Mouse (Mus musculus): ENCODE data around the gene Actl10.

Gene Actl10

GRCm38 (mm10) chr2:154550937-154551336 lies 639 bp upstream of the Actl10 start:
- no peak for DNase-seq (ENCODE audit: low read depth, low spot score)

GRCm38 (mm10) chr2:154551927-154552326 lies 351 bp downstream of the Actl10 start:
- DNase-seq (ENCODE audit: low read depth, low spot score): no peak

- DNase-seq (ENCODE audit: low read depth, low spot score): no peak
Observed at GRCm38 (mm10) chr2:154552424-154552907, 890 bp downstream of the Actl10 start.

GRCm38 (mm10) chr2:154555235-154555634 lies 3.7 kb downstream of the Actl10 start:
- DNase-seq (ENCODE audit: low read depth, low spot score): no peak

- DNase-seq (ENCODE audit: low read depth, low spot score): no peak
Observed at GRCm38 (mm10) chr2:154557184-154557832, 5.7 kb downstream of the Actl10 start.

GRCm38 (mm10) chr2:154558264-154559039 lies 6.9 kb downstream of the Actl10 start, which contains the start of gene Necab3:
TSS of gene Necab3 (minus strand) at chr2:154558890.
- DNase-seq (ENCODE audit: low read depth, low spot score): no peak

- no peak for DNase-seq (ENCODE audit: low read depth, low spot score)
Observed at GRCm38 (mm10) chr2:154563612-154564170, 12.1 kb downstream of the Actl10 start.

GRCm38 (mm10) chr2:154565562-154565961 lies 14.0 kb downstream of the Actl10 start:
- no peak for DNase-seq (ENCODE audit: low read depth, low spot score)

- no peak for DNase-seq (ENCODE audit: low read depth, low spot score)
Observed at GRCm38 (mm10) chr2:154566641-154567040, 15.1 kb downstream of the Actl10 start.

- no peak for DNase-seq (ENCODE audit: low read depth, low spot score)
Observed at GRCm38 (mm10) chr2:154567766-154568165, 16.2 kb downstream of the Actl10 start.

- DNase-seq (ENCODE audit: low read depth, low spot score): no peak
Observed at GRCm38 (mm10) chr2:154568329-154569070, 16.9 kb downstream of the Actl10 start.

GRCm38 (mm10) chr2:154569071-154569748 lies 17.6 kb downstream of the Actl10 start:
- DNase-seq (ENCODE audit: low read depth, low spot score): no peak

GRCm38 (mm10) chr2:154569836-154570286 lies 18.3 kb downstream of the Actl10 start, which contains the start of gene E2f1:
TSS of gene E2f1 (minus strand) at chr2:154569892.
- DNase-seq (ENCODE audit: low read depth, low spot score): peak; percentile 94

- DNase-seq (ENCODE audit: low read depth, low spot score): no peak
Observed at GRCm38 (mm10) chr2:154570666-154571065, 19.1 kb downstream of the Actl10 start.

GRCm38 (mm10) chr2:154571266-154571665 lies 19.7 kb downstream of the Actl10 start:
- no peak for DNase-seq (ENCODE audit: low read depth, low spot score)

GRCm38 (mm10) chr2:154571976-154572375 lies 20.4 kb downstream of the Actl10 start:
- no peak for DNase-seq (ENCODE audit: low read depth, low spot score)

- DNase-seq (ENCODE audit: low read depth, low spot score): no peak
Observed at GRCm38 (mm10) chr2:154572996-154573395, 21.4 kb downstream of the Actl10 start.

GRCm38 (mm10) chr2:154574271-154574670 lies 22.7 kb downstream of the Actl10 start:
- no peak for DNase-seq (ENCODE audit: low read depth, low spot score)

- DNase-seq (ENCODE audit: low read depth, low spot score): no peak
Observed at GRCm38 (mm10) chr2:154576876-154577743, 25.5 kb downstream of the Actl10 start.

GRCm38 (mm10) chr2:154577744-154578067 lies 26.1 kb downstream of the Actl10 start:
- DNase-seq (ENCODE audit: low read depth, low spot score): no peak

All from embryo, embryonic 11.5 days (tissue).